Mouse (Mus musculus): Measurements from ENCODE around the gene Crim1.

GRCm38 (mm10) chr17:78275507-78275813, 75.4 kb downstream of the Crim1 start:
- TF ChIP-seq ZC3H11A (IDR thresholded peaks at IDR 0.05; ENCODE audit: borderline replicate concordance, low read depth, low read length) (no peak), CHD2 (IDR thresholded peaks at IDR 0.05; ENCODE audit: low read depth, low read length) (no peak)
